In genomic region chr8:126536928-126537618, GRCm38 (mm10) we compare ENCODE assay signal across 9 mouse cellular contexts. TPM values are rescaled to one million over a fixed set of nuclear protein-coding genes. Genes with fewer than 3 reads are reported as not detected.
DNase-seq lines count a peak whose midpoint lies in the region; ATAC-seq and TF ChIP-seq lines count a peak whose summit lies in the region.
"Had no signal": no experiment of that assay in that cellular context is flagged by ENCODE, and none has a peak within 500 bp of the region (broad histone marks: within the 10 kb centered on the region; RNA-seq: fewer than 3 reads in every experiment).

No protein-coding gene starts in this region.

- 34% methylated on average over 6 of the region's 6 CpGs for WGBS in hindbrain, embryonic 10.5 days
- 11% methylated on average over 6 of the region's 6 CpGs for WGBS in lung, postnatal 0 days

- ATAC-seq in lung, postnatal 0 days: peak; percentile 42

- TF ChIP-seq CTCF in lung, postnatal 0 days (IDR thresholded peaks at IDR 0.05): no peak

- no peak overlapping the region for H3K9ac ChIP-seq in lung, postnatal 0 days (replicated peaks; ENCODE audit: low read depth)

- peak overlapping the region; percentile 86 for H3K27ac ChIP-seq in hindbrain, embryonic 10.5 days
- peak overlapping the region; percentile 11; the same call in 1 of the 2 replicates for H3K27ac ChIP-seq in lung, postnatal 0 days (ENCODE audit: low read length)

- peak; percentile 68 for DNase-seq in 416B (ENCODE audit: low read depth)
- DNase-seq in cerebellum, adult 11-12 months: peak; percentile 88
- DNase-seq in frontal cortex, adult 2 months (ENCODE audit: extremely low spot score in 1 of 2, low spot score in 1 of 2): peak; percentile 88 to 91
- no peak for DNase-seq in hindbrain, embryonic 10.5 days (ENCODE audit: low spot score)
- DNase-seq in layer of hippocampus, adult 9-10 months (ENCODE audit: low spot score): peak; percentile 87
- peak; percentile 87 for DNase-seq in lung, postnatal 0 days (ENCODE audit: low spot score)
- DNase-seq in right cerebral cortex, postnatal 10 days (ENCODE audit: low spot score in 2 of 2): peak; percentile 94 to 96
- DNase-seq in yolk sac, embryonic 10.5 days (ENCODE audit: low spot score): no peak

- no peak overlapping the region for H3K4me3 ChIP-seq in hindbrain, embryonic 10.5 days
- no peak overlapping the region for H3K4me3 ChIP-seq in lung, postnatal 0 days (ENCODE audit: low read depth, low read length)

- H3K4me1 ChIP-seq in hindbrain, embryonic 10.5 days (replicated peaks): peaks cover 62% of the 10 kb centered on the region
- peaks cover 18% of the 10 kb centered on the region; the same call in 1 of the 2 replicates for H3K4me1 ChIP-seq in lung, postnatal 0 days (ENCODE audit: insufficient read depth, low read depth, low read length)

- no peaks in the 10 kb centered on the region; the same call in 1 of the 2 replicates for H3K27me3 ChIP-seq in hindbrain, embryonic 10.5 days (ENCODE audit: insufficient read depth, poor library complexity, severe bottlenecking)
- H3K27me3 ChIP-seq in lung, postnatal 0 days (replicated peaks; ENCODE audit: insufficient read depth, low read length): no peaks in the 10 kb centered on the region

- no peak overlapping the region for H3K4me2 ChIP-seq in lung, postnatal 0 days (replicated peaks; ENCODE audit: low read depth, low read length)

- H3K9me3 ChIP-seq in hindbrain, embryonic 10.5 days: no peaks in the 10 kb centered on the region
- no peaks in the 10 kb centered on the region for H3K9me3 ChIP-seq in lung, postnatal 0 days (ENCODE audit: low read length)
- H3K9me3 ChIP-seq: G1E had no signal

- no peaks in the 10 kb centered on the region for H3K36me3 ChIP-seq in hindbrain, embryonic 10.5 days
- no peaks in the 10 kb centered on the region for H3K36me3 ChIP-seq in lung, postnatal 0 days (ENCODE audit: insufficient read depth, low read length)
- H3K36me3 ChIP-seq: G1E had no signal

- no peak; the same call in none of the 2 replicates for TF ChIP-seq EP300 in lung, postnatal 0 days (IDR thresholded peaks at IDR 0.05)

RNA-seq across cellular contexts. Expression of gene Irf2bp2, which starts 56.7 kb away (rescaled TPM):
- 36.5 and 40.8 TPM in 2 replicates for polyA plus RNA-seq in frontal cortex, adult 2 months (2012; rRNA removed)
- 3.3 and 4.3 TPM in 2 replicates for polyA plus RNA-seq in hindbrain, embryonic 10.5 days (2016; fragmentation: Nextera tagmentation; extraction: Ambion mirVana)
- polyA plus RNA-seq in lung, postnatal 0 days (2015; fragmentation: Nextera tagmentation; extraction: Ambion mirVana): 19.5 and 24.1 TPM in 2 replicates

Comparison
In these comparisons a context has a peak if more than half of its experiments do, and no peak if none do; other contexts are left out.
1. DNase-seq: peak in 416B (single experiment), cerebellum, adult 11-12 months (single experiment), frontal cortex, adult 2 months (2 of 2), layer of hippocampus, adult 9-10 months (single experiment), lung, postnatal 0 days (single experiment) and right cerebral cortex, postnatal 10 days (2 of 2); none in hindbrain, embryonic 10.5 days (single experiment) and yolk sac, embryonic 10.5 days (single experiment).